Mouse (Mus musculus) heart, postnatal 0 days (tissue): ENCODE data around the gene Elf4. TPM values are rescaled to one million over a fixed set of nuclear protein-coding genes. Genes with fewer than 3 reads are reported as not detected.
A peak's percentile ranks its signal among the peaks of the same experiment; 100 is the strongest.

Source experiments
- ATAC-seq: fragments of 200-750 bp; cut with Nextera tagmentation; 2 replicates; pipeline ENCODE4 v1.8.0; 2017; ENCODE audit warnings: low read depth, moderate number of reproducible peaks, moderate library complexity; ENCODE audit not compliant: insufficient read depth
- DNase-seq: peaks from one replicate; pipeline ENCODE4 v3.0.0-alpha.2; 2016; ENCODE audit warnings: low spot score
- H3K27ac ChIP-seq: fragments of 300-500 bp; sonication (generic); 2 replicates; pipeline ENCODE4 v1.5.1; 2014; ENCODE audit warnings: low read depth, mild to moderate bottlenecking
- H3K27me3 ChIP-seq: fragments of 300-500 bp; sonication (generic); 2 replicates; pipeline ENCODE4 v1.6.1; 2014; ENCODE audit warnings: low read length, mixed read lengths; ENCODE audit not compliant: control insufficient read depth, insufficient read depth
- H3K36me3 ChIP-seq: fragments of 300-500 bp; sonication (generic); replicated peaks from 2 replicates; pipeline ENCODE4 v1.6.1; 2014; ENCODE audit warnings: low read length, mixed read lengths; ENCODE audit not compliant: control insufficient read depth, insufficient read depth
- H3K4me1 ChIP-seq: fragments of 300-500 bp; sonication (generic); 2 replicates; pipeline ENCODE4 v1.6.1; 2014; ENCODE audit warnings: antibody characterized with exemption; ENCODE audit not compliant: control insufficient read depth, insufficient read depth
- H3K4me2 ChIP-seq: fragments of 300-500 bp; sonication (generic); 2 replicates; pipeline ENCODE4 v1.6.1; 2014; ENCODE audit warnings: low read depth, mild to moderate bottlenecking, low read length, moderate library complexity
- H3K4me3 ChIP-seq: fragments of 300-500 bp; sonication (generic); 2 replicates; pipeline ENCODE4 v1.5.1; 2014; ENCODE audit warnings: low read depth, low read length
- H3K9ac ChIP-seq: fragments of 300-500 bp; sonication (generic); replicated peaks from 2 replicates; pipeline ENCODE4 v1.6.1; 2014; ENCODE audit warnings: low read depth, low read length, mixed read lengths
- H3K9me3 ChIP-seq: fragments of 300-500 bp; sonication (generic); replicated peaks from 2 replicates; pipeline ENCODE4 v1.6.1; 2016; ENCODE audit warnings: low read length; ENCODE audit not compliant: control insufficient read depth
- CTCF ChIP-seq: IDR thresholded peaks from 2 replicates; pipeline ENCODE4 v1.5.1; 2016; ENCODE audit warnings: antibody characterized with exemption, control low read depth, low read depth
- EP300 ChIP-seq: IDR thresholded peaks from 2 replicates; pipeline ENCODE4 v1.6.1; 2016; ENCODE audit warnings: antibody characterized with exemption, low read depth
- WGBS: fragments of 180-500 bp; shearing (Covaris S2); extraction: QIAGEN DNeasy Blood & Tissue Kit; methylation state at CpG from one replicate; pipeline ENCODE4 v1.1.7; 2014; 5-methylcytosine and 5-hydroxymethylcytosine counted together
- polyA plus RNA-seq: library from polyadenylated mRNA; unstranded; fragments of >200 nt; fragmentation: Nextera tagmentation; extraction: Ambion mirVana; gene quantifications from 2 replicates; pipeline ENCODE4 v1.2.1, GENCODE M21; 2015
- total RNA-seq: library from RNA; depleted of rRNA; stranded (reverse); fragments of >200 nt; gene quantifications from 2 replicates; pipeline ENCODE4 v1.2.3, GENCODE M21; 2014; ENCODE audit warnings: low replicate concordance; rRNA removed

The Elf4 gene
- total RNA-seq (12.3 and 13.0 TPM in 2 replicates), polyA plus RNA-seq (4.1 and 4.6 TPM in 2 replicates)

DNA sequence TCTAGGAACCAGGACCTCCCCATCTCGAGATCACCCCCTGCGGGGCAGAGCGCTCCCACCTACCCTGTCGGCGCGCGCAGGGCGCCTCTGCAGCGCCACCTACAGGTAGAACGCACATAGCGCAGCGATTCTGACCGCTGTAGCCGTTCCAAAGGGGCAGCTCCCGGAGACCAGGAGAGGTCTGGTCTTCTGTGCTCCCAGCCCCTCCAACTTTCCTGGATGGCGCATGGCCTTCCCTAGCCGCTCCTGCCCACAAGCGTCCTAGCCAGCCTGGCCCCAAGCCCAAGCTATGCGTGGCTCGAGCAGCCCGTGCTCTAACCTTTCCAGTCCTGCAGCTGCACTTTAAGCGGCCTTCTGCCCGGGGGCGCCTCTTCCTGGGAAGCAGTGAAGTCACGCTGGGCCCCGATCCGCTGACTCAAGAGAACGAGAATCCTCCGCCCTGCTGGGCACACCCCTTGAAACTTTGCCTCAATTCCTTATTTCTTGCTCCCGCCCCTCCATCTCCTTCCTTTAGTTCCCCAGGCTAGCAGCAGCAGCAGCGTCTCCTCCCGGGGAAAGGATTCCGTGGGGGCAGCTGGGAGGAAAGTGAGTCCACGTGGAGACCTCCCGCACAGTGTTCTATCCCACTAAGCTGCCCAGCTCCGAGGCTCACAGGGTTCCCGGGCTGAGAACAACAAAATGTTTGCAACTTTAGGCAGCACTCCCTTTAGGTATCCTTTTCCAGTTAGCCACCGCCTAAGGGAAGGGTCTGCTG, at the start of gene Elf4:
Elf4 (minus strand) TSS at position 379 of the 754 bp plus-strand sequence.
- Histone ChIP-seq H3K4me3 (peak within 1 kb of the TSS; percentile 46), H3K9me3 (no peaks in the 10 kb centered on the region), H3K36me3 (no peaks in the 10 kb centered on the region), H3K27ac (peak within 1 kb of the TSS; percentile 34; the same call in 1 of the 2 replicates), H3K27me3 (no peaks in the 10 kb centered on the region), H3K4me1 (peaks cover 6% of the 10 kb centered on the region; the same call in 1 of the 2 replicates), H3K4me2 (peak within 1 kb of the TSS; percentile 68), H3K9ac (peak within 1 kb of the TSS; percentile 54; the same call in 1 of the 2 replicates)
- TF ChIP-seq EP300: no peak
- TF ChIP-seq CTCF: peak; percentile 80
- ATAC-seq (peak; percentile 87), DNase-seq (peak; percentile 51)
- WGBS: 16% methylated on average over 38 of the region's 38 CpGs

DNA sequence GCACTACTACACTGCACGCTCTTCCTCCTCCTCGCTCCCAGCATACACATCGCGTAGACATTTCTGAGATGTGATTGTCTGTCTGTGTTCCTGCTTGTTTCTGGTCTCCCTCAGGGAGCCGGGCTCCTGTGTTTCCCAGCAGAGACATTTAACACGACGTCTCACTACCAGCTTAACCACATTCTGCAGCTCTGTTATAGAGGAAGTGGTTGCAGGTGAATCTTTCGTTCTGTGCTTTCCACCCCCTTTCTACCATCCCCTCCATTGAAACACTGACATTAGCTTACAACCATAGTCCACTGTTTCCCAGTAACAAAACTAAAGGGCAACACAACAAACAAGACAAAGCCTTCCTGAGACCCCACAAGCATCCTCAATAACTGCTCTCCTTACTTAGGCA, 30.8 kb upstream of the Elf4 start:
- no peak for DNase-seq
- no peak overlapping the region for H3K4me3 ChIP-seq
- H3K9me3 ChIP-seq: no peaks in the 10 kb centered on the region
- H3K36me3 ChIP-seq: peaks cover 27% of the 10 kb centered on the region
- no peak overlapping the region for H3K9ac ChIP-seq
- 87% methylated on average over 8 of the region's 8 CpGs for WGBS
- H3K4me2 ChIP-seq: no peak overlapping the region
- TF ChIP-seq CTCF (no peak), EP300 (no peak)
- H3K27me3 ChIP-seq: no peaks in the 10 kb centered on the region
- no peaks in the 10 kb centered on the region for H3K4me1 ChIP-seq
- no peak for ATAC-seq
- no peak overlapping the region for H3K27ac ChIP-seq

DNA sequence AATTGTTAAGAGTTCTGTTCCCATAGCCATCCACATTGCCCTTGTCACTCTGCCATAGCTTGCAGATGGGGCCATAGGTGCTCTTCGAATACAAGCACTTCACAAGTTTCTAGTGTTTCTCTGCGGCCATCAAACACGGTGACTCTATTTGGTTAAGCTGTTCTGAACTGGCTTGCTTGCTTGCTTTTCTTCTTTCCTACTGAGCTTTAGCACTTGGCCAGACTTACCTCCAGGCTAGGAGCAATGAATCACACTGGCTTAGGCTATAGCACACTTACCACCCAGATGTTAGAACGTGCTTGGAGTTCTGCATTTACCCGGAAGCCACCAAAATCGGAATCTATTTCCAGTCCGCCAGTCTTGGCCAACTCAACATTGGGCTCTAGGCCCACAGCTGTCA, 18.8 kb upstream of the Elf4 start:
- Histone ChIP-seq H3K4me2 (no peak overlapping the region), H3K27me3 (no peaks in the 10 kb centered on the region), H3K4me1 (no peaks in the 10 kb centered on the region), H3K27ac (no peak overlapping the region), H3K4me3 (no peak overlapping the region), H3K9ac (no peak overlapping the region), H3K9me3 (no peaks in the 10 kb centered on the region), H3K36me3 (peaks cover 36% of the 10 kb centered on the region; the same call in 1 of the 2 replicates)
- ATAC-seq (no peak), DNase-seq (no peak)
- 88% methylated on average over 7 of the region's 7 CpGs for WGBS
- TF ChIP-seq CTCF: no peak
- TF ChIP-seq EP300: no peak

DNA sequence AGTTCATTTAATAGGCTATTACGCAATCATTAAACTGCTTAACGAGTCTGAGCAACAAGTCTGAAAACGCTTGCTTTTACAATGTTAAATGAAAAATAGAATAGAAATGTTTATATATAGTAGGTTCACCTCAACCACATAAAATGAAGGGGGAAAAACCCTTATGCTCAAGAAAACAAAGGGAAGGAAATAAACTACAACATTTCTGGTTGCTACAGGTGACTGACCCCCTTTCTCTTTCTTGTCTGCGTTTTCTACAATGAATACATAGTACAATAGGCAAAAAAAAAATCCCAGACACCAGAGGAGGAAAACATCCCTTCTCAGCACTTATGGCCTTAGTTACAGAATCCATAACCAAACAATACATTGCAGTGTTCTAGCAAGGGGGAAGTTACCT, 18.2 kb upstream of the Elf4 start:
- DNase-seq (no peak), ATAC-seq (no peak)
- TF ChIP-seq EP300 (no peak), CTCF (no peak)
- Histone ChIP-seq H3K4me3 (no peak overlapping the region), H3K4me1 (no peaks in the 10 kb centered on the region), H3K27me3 (no peaks in the 10 kb centered on the region), H3K9me3 (no peaks in the 10 kb centered on the region), H3K4me2 (no peak overlapping the region), H3K9ac (no peak overlapping the region), H3K36me3 (peaks cover 36% of the 10 kb centered on the region; the same call in 1 of the 2 replicates), H3K27ac (no peak overlapping the region)
- WGBS: 74% methylated on average over 4 of the region's 4 CpGs

DNA sequence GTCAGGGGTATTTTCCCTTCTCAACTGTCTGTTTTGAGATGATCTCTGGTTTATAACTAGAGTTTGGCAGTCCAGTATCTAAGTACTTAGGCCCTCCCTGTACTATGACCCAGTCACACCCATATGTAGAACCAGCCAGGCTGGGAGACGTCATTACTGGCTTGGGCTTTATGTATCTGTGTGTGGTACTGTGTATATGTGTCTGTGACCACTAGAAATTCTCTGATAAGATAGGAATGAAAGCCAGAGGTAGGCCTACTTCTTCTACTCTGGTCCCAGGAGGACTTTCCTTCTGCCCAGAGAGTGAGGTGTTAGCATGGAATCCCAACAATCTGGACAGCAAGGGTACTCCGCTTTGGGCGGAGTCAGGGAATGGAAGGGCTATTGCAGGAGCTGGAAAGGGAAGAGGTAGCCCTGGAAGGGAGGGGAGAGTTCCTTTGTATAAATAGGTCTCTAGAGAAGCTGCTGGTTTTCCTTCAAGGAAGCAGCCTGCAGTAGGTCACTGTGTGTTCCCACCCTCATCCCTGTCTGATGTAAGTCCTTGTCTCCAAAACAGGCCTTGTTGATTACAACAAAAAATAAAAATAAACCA, 4.5 kb upstream of the Elf4 start:
- Histone ChIP-seq H3K27ac (peak overlapping the region; percentile 62), H3K4me2 (no peak overlapping the region), H3K9me3 (no peaks in the 10 kb centered on the region), H3K4me1 (peaks cover 6% of the 10 kb centered on the region; the same call in 1 of the 2 replicates), H3K36me3 (no peaks in the 10 kb centered on the region), H3K4me3 (no peak overlapping the region), H3K9ac (no peak overlapping the region), H3K27me3 (no peaks in the 10 kb centered on the region)
- peak; percentile 16 for DNase-seq
- 53% methylated on average over 3 of the region's 3 CpGs for WGBS
- ATAC-seq: peak; percentile 46
- TF ChIP-seq EP300 (no peak), CTCF (no peak)
